Mouse (Mus musculus): ENCODE measurements around the gene Sema5b.
A peak's percentile ranks its signal among the peaks of the same experiment; 100 is the strongest.

The Sema5b gene

DNA sequence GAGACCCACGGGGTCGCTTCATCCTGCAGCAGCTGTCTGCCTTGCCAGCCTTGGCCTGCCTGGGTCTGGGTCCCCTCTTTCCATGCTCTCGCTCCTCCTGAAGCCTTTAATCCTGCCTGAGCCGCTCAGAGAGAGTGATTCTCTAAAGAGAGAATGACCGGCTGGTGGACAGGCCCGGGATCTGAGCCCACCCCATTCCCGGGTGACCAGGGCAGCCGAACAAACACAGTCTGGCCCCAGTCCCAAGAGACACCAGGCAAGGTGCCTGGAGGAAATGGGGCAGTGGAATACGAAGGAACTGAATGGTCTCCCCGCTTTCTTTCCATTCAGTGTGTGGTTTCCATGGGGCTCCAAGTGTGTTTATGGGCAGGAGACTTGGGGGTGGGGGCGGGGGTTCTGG is 50.8 kb downstream of the Sema5b start:
- no peak for DNase-seq (ENCODE audit: extremely low spot score, low read depth, low spot score)

DNA sequence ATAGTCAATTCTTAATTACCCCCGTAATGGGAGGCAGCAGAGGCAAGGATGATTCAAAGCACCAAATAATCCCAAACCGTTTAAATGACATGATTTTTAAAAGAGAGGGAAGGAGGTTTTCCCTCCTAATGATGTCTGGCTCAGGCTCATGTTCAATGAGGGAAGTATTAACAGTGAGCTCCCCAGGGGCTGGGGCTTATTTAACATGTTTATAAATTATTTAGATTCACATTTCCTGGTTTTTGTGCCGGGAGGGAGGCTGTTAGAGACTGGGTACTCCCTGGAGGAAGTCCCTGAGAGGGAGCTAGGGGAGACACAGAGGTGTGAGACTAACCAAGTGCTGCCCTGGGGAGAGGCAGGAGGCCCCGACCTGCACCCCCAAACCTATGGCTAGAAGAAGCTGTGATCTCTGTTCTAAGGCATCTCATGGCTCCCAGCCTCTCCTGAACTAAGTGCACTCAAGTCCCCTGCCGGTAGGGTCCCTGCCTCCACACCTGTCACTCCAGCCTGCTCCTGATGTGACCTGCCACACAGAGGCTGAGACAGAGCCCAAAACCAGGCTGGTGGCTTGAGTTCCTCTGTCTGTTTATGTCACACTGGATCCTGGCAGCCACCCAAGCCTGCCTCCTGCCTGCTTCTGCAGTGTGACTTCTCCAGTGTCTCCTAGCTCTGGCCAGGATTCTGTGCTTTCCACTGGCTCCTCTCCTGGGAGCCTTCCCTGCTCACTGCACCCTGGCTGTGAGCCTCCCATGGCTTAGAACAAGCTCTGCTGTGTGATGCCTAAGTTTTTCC is 51.5 kb downstream of the Sema5b start:
- DNase-seq (ENCODE audit: extremely low spot score, low read depth, low spot score): no peak

DNA sequence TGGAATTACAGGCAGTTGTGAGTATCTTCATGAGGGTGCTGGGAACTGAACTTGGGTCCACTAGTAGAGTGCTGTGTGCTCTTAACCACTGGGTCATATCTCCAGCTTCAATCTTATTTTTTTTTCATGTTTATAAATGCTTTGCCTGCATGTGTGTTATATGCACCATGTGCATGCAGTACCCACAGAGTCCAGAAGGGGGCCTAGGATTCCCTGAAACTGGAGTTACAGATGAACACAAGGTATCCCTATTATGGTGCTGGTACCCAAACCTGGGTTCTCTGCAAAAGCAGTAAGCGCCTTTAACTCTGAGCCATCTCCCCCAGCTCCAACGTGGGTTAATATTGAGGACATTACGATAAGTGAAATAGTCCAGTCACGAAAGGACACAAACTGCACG is 52.5 kb downstream of the Sema5b start:
- DNase-seq (ENCODE audit: extremely low spot score, low read depth, low spot score): no peak

DNA sequence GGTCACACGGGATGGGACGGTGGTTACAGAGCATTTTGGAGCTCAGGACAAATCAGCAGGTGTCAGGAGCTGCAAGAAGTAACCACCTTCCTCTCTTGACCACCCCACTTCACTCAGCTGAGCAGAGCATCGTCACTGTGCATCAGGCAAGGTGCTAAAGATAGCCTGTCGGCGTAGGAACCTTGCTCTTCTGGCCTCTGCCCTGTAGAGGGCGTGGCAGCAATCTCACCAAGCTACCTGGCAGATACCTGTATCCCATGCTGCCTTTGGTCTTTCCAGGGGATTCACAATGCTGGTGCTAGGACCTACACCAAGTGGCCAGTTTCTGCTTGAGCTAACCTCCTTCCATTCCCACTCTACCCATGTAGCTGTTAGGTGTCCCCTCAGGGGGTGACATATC is 55.3 kb downstream of the Sema5b start:
- DNase-seq (ENCODE audit: extremely low spot score, low read depth, low spot score): no peak

DNA sequence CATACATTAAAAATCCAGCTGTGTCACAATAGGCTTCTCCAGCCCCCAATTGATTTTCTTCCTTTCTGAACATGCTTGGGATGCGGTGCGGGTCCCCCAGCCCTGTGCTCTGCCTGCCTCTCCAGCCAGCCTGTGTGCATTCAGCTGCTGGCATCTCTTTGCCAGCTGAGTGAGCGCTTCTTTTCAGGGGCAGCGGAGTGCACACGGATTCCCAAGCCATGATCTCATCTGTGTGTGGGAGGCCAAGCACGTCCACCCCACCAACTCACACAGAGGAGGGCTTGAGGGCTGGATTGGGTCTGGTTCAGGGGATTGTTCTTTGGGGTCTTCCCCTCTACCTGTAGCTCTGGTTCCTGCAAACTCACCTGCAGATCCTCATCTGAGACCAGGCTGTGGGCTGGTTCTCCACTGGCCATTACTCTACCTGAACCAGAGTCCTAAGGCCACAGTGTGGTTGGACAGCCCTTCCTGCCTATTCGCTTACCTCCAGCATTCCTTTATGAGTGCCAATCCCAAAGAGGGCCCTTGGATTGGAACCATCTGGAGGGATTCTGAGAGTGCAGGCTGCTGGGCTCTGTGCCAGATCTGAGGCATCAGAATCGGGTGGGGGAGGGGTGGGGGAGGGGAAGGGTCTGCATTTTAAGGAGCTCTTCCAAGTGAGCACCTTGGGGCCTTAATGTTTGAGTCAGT is 55.9 kb downstream of the Sema5b start:
- DNase-seq (ENCODE audit: extremely low spot score, low read depth, low spot score): peak; percentile 39

DNA sequence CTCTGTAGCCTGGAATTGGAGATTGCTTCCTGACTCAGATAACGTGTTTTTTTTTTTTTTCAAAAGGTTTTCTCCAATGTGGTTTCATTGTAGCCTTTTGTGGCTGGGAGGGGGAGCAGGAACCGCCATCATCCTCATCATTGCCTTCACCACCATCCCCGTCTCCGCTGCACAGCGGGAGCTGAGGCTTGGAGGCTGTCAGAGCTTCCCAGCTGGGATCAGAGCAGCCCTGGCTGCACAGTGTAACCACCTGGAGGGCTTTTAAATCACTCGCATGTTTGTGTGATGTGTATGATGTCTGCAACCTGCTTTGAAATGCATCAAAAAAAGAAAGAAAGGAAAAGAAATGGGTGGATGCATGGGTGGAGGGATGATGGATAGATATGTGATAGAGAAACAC is 57.0 kb downstream of the Sema5b start:
- no peak for DNase-seq (ENCODE audit: extremely low spot score, low read depth, low spot score)

DNA sequence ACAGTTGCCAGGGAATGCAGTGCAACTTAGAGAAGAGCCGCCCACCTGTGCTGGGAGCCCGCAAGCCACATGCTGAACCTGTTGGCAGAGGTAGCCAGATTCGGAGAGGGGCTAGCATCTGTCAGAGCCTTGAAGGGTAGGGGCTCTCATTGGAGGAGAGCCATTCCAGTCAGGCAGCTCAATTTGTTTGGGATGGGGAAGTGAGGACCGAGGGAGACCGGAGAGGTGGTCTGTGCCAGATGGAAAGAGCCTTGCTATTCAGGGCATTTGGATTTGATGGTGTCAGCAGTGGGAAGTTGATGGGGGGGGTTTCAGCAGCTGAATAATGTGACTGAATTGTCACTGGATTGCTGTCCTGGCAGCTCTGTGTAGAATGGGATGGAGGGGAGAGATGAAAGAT is 57.9 kb downstream of the Sema5b start:
- DNase-seq (ENCODE audit: extremely low spot score, low read depth, low spot score): no peak

DNA sequence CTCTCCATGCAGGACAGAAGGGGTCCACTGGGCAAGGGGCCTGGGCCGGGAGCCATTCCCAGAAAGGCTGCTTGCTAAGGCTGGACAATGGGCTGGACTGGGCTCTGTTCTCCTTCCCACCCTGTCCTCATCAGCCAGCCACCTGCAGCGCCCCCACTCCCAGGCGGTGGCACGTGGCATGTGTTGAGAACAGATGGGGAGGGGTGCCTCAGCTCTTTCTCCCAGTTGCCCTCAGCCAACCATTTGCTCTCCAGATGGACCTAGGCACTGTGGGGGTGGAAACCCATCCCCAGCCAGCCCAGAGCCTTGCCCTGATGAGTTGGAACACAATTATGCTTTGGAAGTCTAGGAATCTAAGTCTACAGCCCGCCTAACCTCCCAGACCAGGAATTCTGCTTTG is 59.3 kb downstream of the Sema5b start:
- DNase-seq (ENCODE audit: extremely low spot score, low read depth, low spot score): no peak

DNA sequence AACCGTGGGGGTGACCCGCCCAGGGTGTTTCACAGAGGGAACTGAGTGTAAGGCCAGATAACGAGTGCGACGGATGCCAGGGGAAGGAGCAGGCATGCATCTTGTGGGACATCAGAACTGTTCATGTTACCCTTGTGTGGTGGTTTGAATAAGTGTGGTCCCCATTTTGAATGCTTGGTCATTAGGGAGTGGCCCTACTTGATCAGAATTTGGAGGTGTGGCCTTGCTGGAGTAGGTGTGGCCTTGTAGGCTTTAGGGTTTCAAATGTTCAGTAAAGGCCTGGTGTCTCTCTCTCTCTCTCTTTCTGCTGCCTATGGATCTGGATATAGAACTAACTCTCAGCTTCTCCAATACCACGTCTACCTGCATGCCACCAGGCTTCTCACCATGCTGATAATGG is 60.5 kb downstream of the Sema5b start:
- DNase-seq (ENCODE audit: extremely low spot score, low read depth, low spot score): no peak

DNA sequence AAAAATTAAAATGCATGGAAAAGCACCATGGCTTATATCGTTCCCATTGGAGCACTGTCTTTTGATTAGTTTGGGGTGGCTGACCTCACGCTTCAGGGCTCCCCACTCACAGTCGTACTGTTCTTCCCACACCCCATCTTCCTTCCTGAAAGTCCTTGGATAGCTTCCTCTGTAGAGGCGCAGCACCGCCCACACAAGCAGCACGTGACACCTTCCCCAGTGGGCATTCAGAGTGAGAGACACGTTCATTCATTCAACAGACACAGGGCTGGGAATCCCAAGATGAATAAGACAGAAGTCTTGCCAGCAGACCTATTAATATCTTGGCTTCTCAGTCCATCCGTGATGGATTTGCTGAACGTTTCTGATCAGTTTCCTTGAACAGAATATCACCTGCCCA is 61.6 kb downstream of the Sema5b start:
- no peak for DNase-seq (ENCODE audit: extremely low spot score, low read depth, low spot score)

DNA sequence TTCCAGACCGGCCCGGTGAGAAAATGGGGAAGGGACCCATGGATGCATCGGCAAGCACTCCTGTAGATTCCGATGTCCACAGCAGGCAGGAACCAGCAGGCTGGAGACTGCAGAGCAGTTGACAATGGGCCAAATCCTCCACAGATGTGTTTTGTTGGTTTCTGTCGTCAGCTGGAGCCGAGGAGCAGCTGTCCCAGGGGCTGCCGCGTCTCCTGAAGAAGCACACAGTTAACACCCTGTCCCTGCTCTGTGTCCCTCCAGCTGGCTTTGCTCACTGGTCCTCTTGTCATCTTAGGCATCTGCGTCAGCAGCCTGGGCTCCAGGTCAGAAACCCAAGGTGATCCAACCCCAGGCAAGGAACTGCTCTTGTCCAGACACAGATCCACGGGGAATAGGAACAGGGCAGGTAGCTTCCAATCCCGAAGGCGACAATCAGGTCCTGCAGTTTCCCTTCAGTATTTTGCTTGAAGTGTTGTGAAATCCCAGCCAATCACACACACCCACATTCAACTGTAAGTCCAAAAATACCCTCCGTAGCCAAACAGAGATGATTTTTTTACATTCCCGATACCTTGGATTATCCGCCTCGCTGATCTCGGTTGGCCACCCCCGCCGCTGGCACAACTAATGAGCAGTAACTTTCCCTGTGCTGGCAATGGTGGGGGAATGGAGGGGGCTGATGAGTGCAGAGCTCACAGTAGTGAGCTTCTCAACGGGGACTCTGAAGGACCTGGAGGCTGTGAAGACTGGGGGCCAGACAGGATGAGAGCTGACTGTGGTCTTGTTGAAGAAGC is 63.0 kb downstream of the Sema5b start:
- no peak for DNase-seq (ENCODE audit: extremely low spot score, low read depth, low spot score)

DNA sequence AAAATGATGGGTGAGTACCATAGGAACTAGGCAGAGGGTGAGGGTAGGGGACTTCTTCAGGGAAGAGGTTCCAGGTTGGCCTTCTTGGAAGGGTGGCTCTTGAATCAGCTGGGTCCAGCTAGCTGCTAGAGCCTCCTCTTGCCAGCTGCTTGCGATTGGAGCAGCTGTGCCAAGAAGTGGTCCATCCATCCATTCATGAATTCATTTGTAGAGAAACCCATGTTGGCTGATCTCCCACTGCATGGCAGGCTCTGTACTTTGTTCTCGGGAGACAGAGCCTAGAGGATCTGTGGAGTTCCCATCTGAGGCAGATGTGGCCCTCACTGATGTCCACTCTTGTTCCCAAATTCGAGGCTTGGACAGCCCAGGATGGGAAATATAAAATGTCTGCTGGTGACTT is 66.3 kb downstream of the Sema5b start:
- DNase-seq (ENCODE audit: extremely low spot score, low read depth, low spot score): no peak

DNA sequence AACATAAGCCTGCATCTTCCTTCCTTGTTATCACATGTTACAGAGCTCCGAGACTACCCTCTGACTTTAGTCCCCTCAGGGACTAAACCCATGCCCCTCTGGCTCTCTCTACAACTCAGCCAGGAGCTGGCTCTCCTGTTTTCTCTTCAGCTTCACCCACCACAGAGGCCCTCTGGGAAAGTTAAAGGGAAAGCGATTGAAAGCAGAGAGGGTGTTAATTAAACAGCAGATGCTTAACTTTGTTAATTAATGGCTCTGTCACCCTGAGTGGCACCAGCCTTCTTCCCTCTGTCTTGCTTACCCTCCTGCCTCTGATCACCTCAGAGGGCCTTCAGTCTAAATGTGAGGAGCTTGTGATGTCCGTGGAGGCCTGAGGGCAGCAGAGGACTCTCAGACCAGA is 67.3 kb downstream of the Sema5b start:
- no peak for DNase-seq (ENCODE audit: extremely low spot score, low read depth, low spot score)

DNA sequence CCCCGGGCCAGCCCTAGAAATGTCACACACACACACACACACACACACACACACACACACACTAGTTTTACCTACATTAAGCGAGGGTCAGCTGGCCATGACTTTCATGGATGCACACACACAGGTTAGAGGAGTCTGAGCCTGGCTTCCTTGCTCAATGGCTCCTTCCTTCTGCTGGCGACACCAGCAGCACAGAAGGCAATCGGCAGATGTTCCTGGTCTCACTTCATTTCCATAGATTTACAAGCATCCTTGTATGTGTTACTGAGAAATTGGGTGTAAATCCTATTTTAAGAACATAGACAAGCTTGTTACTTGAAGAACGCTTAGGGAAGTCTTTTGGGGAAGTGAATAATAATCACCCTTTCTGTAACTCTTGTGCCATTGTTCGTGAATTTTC is 68.6 kb downstream of the Sema5b start:
- no peak for DNase-seq (ENCODE audit: extremely low spot score, low read depth, low spot score)

DNA sequence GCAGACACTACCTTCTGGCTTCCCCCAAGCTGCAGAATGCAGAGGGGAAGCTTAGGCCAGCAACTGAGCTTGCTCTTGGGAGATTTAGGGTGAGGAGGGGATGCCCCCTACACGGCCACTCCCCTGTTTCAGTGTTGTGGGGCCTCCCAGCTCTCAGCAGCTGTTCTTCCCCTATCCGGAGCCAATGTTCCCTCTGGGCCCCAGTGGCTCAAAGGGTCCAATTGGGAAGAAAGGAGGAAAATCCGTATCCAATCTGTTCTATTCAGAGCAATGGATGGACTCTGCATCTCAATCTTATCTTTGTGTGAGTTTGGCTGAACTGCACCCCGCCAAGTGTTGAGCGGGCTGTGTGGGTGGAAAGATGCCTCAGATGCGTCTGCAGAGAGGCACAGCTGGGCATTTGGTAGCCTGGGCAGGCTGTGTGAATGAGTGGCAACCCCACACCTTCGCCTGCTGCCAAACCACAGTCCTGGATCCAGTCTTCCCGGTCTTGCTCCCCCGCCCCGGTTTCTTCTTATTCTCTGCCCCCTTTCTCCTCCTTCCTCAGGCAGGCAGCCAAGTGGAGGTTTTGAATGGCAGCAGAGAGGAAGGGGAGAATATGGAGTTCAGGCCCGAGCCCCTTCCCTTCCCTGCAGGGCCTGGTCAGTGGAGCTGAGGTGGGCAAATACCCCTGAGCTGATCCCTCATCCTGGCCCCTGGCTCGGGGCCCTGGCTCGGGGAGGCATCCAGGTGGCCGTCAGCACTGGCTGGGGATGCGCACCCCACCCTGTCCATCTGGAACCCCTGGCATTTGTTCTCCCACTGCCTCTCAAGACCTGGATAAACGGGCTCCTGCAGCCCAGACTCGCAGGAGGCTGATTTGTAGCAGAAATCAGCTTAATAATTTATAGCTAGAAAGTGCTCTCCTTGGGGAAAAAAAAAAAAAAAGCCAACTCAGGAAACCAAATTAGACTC is 73.2 kb downstream of the Sema5b start:
- DNase-seq (ENCODE audit: extremely low spot score, low read depth, low spot score): no peak

DNA sequence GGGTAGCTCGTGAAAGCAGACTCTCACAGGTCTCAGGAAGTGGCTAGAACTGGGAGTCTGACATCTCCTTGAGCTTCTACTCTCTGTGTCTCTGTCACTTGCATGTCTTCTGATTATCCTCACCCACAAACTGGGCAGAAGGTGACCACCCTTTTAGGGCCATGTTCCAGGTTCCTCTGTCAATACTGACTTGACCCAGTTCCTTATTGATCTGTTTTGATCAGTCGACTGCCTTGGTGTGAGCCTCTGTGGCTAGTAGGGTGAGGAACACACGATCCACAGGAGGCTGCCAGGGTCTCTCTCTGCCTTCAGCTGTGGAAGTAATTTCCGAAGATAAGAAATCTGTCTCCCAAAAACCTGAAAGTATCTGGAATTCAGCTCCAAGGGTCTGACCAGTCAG is 76.8 kb downstream of the Sema5b start:
- DNase-seq (ENCODE audit: extremely low spot score, low read depth, low spot score): no peak

DNA sequence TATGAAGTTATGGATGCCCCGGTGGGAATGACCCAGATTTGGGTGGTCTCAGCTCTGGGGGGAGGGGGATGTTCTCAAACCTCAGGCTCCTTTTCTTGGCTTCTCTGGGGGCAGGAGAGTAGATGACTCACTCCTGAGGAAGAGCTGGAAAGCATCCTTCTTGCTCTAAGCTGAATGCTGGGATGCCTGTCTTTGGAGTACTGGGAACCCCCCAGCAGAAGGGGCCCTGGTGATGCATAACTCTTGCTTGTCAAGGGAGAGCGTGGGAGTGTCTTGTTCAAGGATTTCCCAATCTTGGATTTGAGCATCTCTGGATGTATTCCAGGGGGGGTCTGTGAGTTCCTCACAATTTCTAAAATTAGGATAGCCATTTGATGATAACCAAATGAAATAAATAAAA is 82.1 kb downstream of the Sema5b start:
- DNase-seq (ENCODE audit: extremely low spot score, low read depth, low spot score): no peak

DNA sequence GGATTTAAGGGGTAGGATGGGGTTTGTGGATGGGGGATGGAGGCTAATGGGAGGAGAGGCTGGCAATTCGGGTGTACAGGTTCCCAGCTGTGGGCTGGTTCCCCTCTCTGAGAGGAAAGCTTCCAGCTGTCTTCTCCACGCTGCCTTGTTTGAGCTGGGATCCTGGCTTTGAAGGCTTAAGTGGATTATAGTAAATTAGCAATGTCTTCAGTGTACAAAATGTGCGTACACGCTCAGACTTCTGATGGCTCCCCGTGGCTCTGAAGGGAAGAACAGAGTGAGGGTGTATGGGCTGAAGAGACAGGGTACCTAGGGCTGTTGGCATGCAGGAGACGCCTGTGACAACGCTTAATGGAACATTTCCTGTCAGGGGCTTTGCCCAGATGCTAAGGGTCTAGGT is 83.0 kb downstream of the Sema5b start:
- DNase-seq (ENCODE audit: extremely low spot score, low read depth, low spot score): no peak

DNA sequence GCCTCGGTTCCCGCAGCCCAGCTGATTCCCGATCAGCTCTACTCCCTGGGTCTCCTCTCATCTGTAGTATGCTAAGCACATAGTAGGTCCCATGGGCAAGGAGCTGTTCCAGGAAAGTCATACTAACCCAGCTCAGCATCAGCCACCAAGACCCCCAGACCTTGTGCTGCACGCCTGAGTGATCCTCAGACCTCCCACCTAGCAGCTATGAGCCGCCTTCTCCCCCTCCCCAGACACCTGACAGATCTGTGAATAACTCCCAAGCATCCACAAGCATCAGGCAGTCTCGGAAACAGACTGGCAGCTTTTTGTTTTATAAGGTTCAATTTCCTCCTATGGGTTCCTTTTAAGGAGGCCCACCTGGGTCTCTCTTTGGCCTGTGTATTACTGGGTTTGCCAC is 83.9 kb downstream of the Sema5b start:
- no peak for DNase-seq (ENCODE audit: extremely low spot score, low read depth, low spot score)

DNA sequence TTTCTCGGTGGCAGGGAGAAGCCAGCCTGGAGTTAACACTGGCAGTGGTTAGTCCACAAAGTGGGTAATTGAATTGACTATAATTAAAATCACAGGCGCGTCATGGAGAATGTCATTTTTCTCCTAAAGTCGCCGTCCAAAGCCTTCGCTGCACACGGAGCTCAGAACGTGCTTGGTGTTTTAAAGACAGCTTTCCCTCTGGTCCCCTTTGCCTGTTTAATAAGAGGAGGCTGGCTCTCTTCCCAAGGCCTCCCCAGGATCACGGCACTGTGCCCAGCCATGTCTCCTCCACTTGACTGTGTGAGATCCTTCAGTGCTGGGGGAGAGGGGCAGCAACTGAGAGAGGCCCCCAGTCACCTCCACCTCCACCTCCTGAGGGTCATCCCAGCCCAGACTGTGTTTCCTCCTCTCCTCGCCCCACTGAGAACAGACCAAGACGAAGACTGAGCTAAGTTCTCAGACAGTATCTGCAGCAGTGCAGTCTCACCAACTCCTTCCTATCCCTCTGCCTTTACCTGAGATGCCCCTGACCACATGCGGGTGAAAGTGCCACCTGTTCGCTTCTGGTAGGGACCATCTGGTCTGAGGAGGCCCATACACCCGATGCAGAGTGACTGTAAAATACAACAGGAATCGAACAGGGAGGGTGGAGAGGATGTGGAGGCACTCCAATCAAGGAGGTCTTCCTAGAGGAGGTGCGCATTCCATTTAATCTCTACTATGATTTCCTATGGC is 84.5 kb downstream of the Sema5b start:
- no peak for DNase-seq (ENCODE audit: extremely low spot score, low read depth, low spot score)
